8 mouse cellular contexts compared by ENCODE assay signal in the genomic region with DNA sequence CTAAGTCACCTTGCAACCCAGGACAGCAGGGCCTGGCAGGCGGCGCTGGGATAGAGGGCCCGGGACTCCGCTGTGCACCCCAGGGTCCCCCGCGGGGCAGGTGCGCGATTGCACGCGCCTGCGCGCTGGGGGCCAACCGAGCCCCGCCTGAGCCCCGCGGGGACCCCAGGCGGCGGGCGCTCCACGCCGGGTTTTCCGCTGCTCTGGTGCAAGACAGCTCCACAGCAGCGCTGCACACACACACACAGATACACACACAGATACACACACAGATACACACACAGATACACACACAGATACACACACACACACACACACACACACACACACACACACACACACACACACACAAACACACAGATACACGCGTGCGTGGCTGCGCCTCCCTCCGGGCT.
A peak's percentile ranks its signal among the peaks of the same experiment; 100 is the strongest.
DNase-seq lines count a peak whose midpoint lies in the region; ATAC-seq and TF ChIP-seq lines count a peak whose summit lies in the region.
"Not testable (repeated sequence)": the region's sequence is repeated elsewhere in the genome, so short reads cannot be mapped to it uniquely, and the experiment has no call there.

No protein-coding gene starts in this region.

- peaks cover 43% of the 10 kb centered on the region for H3K4me1 ChIP-seq in forebrain, embryonic 13.5 days
- H3K4me1 ChIP-seq in lung, embryonic 14.5 days (ENCODE audit: insufficient read depth), result peaks cover 15% of the 10 kb centered on the region
- H3K4me1 ChIP-seq in neural tube, embryonic 13.5 days (replicated peaks), result peaks cover 42% of the 10 kb centered on the region
- not testable (repeated sequence) for H3K4me1 ChIP-seq in stomach, postnatal 0 days (replicated peaks; ENCODE audit: control insufficient read depth, insufficient read depth)

- H3K27ac ChIP-seq in forebrain, embryonic 13.5 days, result peak overlapping the region; percentile 75
- peak overlapping the region; percentile 79; the same call in 1 of the 2 replicates for H3K27ac ChIP-seq in layer of hippocampus, adult 2 months
- peak overlapping the region; percentile 80; the same call in 1 of the 2 replicates for H3K27ac ChIP-seq in lung, embryonic 14.5 days (ENCODE audit: low read depth)
- peak overlapping the region; percentile 84 for H3K27ac ChIP-seq in neural tube, embryonic 13.5 days (replicated peaks)
- peak overlapping the region; percentile 74; the same call in 1 of the 2 replicates for H3K27ac ChIP-seq in stomach, postnatal 0 days (replicated peaks)

- WGBS in forebrain, embryonic 13.5 days, result under 1% methylated on average over 25 of the region's 28 CpGs
- 0% methylated on average over 27 of the region's 28 CpGs for WGBS in lung, embryonic 14.5 days
- under 1% methylated on average over 28 of the region's 28 CpGs for WGBS in neural tube, embryonic 13.5 days
- WGBS in stomach, postnatal 0 days, result under 1% methylated on average over 25 of the region's 28 CpGs

- TF ChIP-seq EP300 in stomach, postnatal 0 days (optimal IDR thresholded peaks at IDR 0.05), result not testable (repeated sequence)

- H3K4me2 ChIP-seq in forebrain, embryonic 13.5 days, result peak overlapping the region; percentile 95
- peak overlapping the region; percentile 94 for H3K4me2 ChIP-seq in lung, embryonic 14.5 days
- peak overlapping the region; percentile 97 for H3K4me2 ChIP-seq in neural tube, embryonic 13.5 days
- peak overlapping the region; percentile 92 for H3K4me2 ChIP-seq in stomach, postnatal 0 days (replicated peaks; ENCODE audit: low read depth)

- H3K36me3 ChIP-seq in forebrain, embryonic 13.5 days (ENCODE audit: poor library complexity, severe bottlenecking); lung, embryonic 14.5 days (ENCODE audit: insufficient read depth); neural tube, embryonic 13.5 days; stomach, postnatal 0 days (ENCODE audit: control insufficient read depth, insufficient read depth, low read length): not testable (repeated sequence)

- H3K9me3 ChIP-seq in forebrain, embryonic 13.5 days (replicated peaks); lung, embryonic 14.5 days (ENCODE audit: low read depth, low read length); neural tube, embryonic 13.5 days; stomach, postnatal 0 days (ENCODE audit: control insufficient read depth, low read length): not testable (repeated sequence)

- TF ChIP-seq CTCF in layer of hippocampus, adult 2 months (conservative IDR thresholded peaks at IDR 0.05); lung, embryonic 14.5 days (IDR thresholded peaks at IDR 0.05; ENCODE audit: low read depth): not testable (repeated sequence)
- peak; percentile 14; the same call in 1 of the 2 replicates for TF ChIP-seq CTCF in stomach, postnatal 0 days (IDR thresholded peaks at IDR 0.05; ENCODE audit: low read depth)

- DNase-seq in ES-CJ7 (ENCODE audit: low read depth, low spot score), result peak; percentile 38
- DNase-seq in cerebellum, adult 11-12 months, result peak; percentile 55
- DNase-seq in heart, postnatal 4 days, result peak; percentile 71
- peak; percentile 24 to 26 for DNase-seq in layer of hippocampus, adult 2 months (ENCODE audit: low spot score in 2 of 2)
- DNase-seq in lung, embryonic 14.5 days, result peak; percentile 66
- peak; percentile 47 for DNase-seq in stomach, postnatal 0 days (ENCODE audit: low spot score)

- ATAC-seq in forebrain, embryonic 13.5 days, result peak; percentile 84
- peak; percentile 66 for ATAC-seq in lung, embryonic 14.5 days (ENCODE audit: insufficient read depth)
- ATAC-seq in neural tube, embryonic 13.5 days (ENCODE audit: low read depth), result peak; percentile 87
- peak; percentile 67 for ATAC-seq in stomach, postnatal 0 days (ENCODE audit: low FRiP score, low TSS enrichment)

- not testable (repeated sequence) for H3K27me3 ChIP-seq in forebrain, embryonic 13.5 days; lung, embryonic 14.5 days (ENCODE audit: insufficient read depth, low read length); neural tube, embryonic 13.5 days; stomach, postnatal 0 days (ENCODE audit: control insufficient read depth, insufficient read depth, low read length)

- peak overlapping the region; percentile 76 for H3K4me3 ChIP-seq in forebrain, embryonic 13.5 days
- peak overlapping the region; percentile 83 for H3K4me3 ChIP-seq in layer of hippocampus, adult 2 months
- H3K4me3 ChIP-seq in lung, embryonic 14.5 days (ENCODE audit: low read depth, low read length), result peak overlapping the region; percentile 71
- peak overlapping the region; percentile 76 for H3K4me3 ChIP-seq in neural tube, embryonic 13.5 days
- peak overlapping the region; percentile 72 for H3K4me3 ChIP-seq in stomach, postnatal 0 days (ENCODE audit: low read depth, low read length)

- peak overlapping the region; percentile 82 for H3K9ac ChIP-seq in forebrain, embryonic 13.5 days
- peak overlapping the region; percentile 74 for H3K9ac ChIP-seq in lung, embryonic 14.5 days
- peak overlapping the region; percentile 87 for H3K9ac ChIP-seq in neural tube, embryonic 13.5 days
- peak overlapping the region; percentile 73 for H3K9ac ChIP-seq in stomach, postnatal 0 days (ENCODE audit: low read length)

Comparison
In these comparisons a context has a peak if more than half of its experiments do, and no peak if none do; other contexts are left out.
1. Peak in every context shown above with its lines: DNase-seq, ATAC-seq, H3K4me3 ChIP-seq and H3K27ac ChIP-seq.